Mouse (Mus musculus) forebrain, embryonic 11.5 days (tissue): ENCODE results near the gene Nup43. TPM values are rescaled to one million over a fixed set of nuclear protein-coding genes. Genes with fewer than 3 reads are reported as not detected.

ENCODE experiments used
- ATAC-seq: fragments of 200-750 bp; cut with Nextera tagmentation; replicated peaks from 2 replicates; pipeline ENCODE4 v1.8.0; 2017; ENCODE audit warnings: moderate TSS enrichment; ENCODE audit not compliant: low FRiP score
- DNase-seq: peaks from one replicate; pipeline ENCODE4 v3.0.0-alpha.2; 2017; ENCODE audit warnings: low spot score
- H3K27ac ChIP-seq: fragments of 300-500 bp; sonication (generic); 2 replicates; pipeline ENCODE4 v1.5.1; 2014; ENCODE audit warnings: low read depth, low read length
- H3K27me3 ChIP-seq: fragments of 300-500 bp; sonication (generic); 2 replicates; pipeline ENCODE4 v1.6.1; 2014; ENCODE audit warnings: mild to moderate bottlenecking, low read length, mixed read lengths; ENCODE audit not compliant: control insufficient read depth, insufficient read depth
- H3K36me3 ChIP-seq: fragments of 300-500 bp; sonication (generic); 2 replicates; pipeline ENCODE4 v1.6.1; 2014; ENCODE audit warnings: mild to moderate bottlenecking, low read length, moderate library complexity, mixed read lengths; ENCODE audit not compliant: control insufficient read depth, insufficient read depth
- H3K4me1 ChIP-seq: fragments of 300-500 bp; sonication (generic); replicated peaks from 2 replicates; pipeline ENCODE4 v1.6.1; 2014; ENCODE audit warnings: low read length, mixed read lengths; ENCODE audit not compliant: control insufficient read depth, insufficient read depth
- H3K4me2 ChIP-seq: fragments of 300-500 bp; sonication (generic); 2 replicates; pipeline ENCODE4 v1.6.1; 2014; ENCODE audit warnings: low read depth, mild to moderate bottlenecking, low read length, moderate library complexity, mixed read lengths; ENCODE audit not compliant: severe bottlenecking
- H3K4me3 ChIP-seq: fragments of 300-500 bp; sonication (generic); 2 replicates; pipeline ENCODE4 v1.5.1; 2014; ENCODE audit warnings: low read depth, low read length
- H3K9ac ChIP-seq: fragments of 300-500 bp; sonication (generic); 2 replicates; pipeline ENCODE4 v1.6.1; 2014; ENCODE audit warnings: low read length
- H3K9me3 ChIP-seq: fragments of 300-500 bp; sonication (generic); 2 replicates; pipeline ENCODE4 v1.6.1; 2016; ENCODE audit warnings: low read length, mixed read lengths; ENCODE audit not compliant: control insufficient read depth
- WGBS: fragments of 180-500 bp; shearing (Covaris S2); extraction: QIAGEN DNeasy Blood & Tissue Kit; methylation state at CpG from one replicate; pipeline ENCODE4 v1.1.7; 2014; 5-methylcytosine and 5-hydroxymethylcytosine counted together
- polyA plus RNA-seq: library from polyadenylated mRNA; unstranded; fragments of >200 nt; fragmentation: Nextera tagmentation; extraction: Ambion mirVana; gene quantifications from 2 replicates; pipeline ENCODE4 v1.2.1, GENCODE M21; 2014

Gene Nup43
- polyA plus RNA-seq, 1 experiment from 2014 or later = 66.6 TPM

GRCm38 (mm10) chr10:7702586-7702985 is 35.3 kb downstream of the Nup43 start:
- H3K36me3 ChIP-seq = peaks cover 31% of the 10 kb centered on the region
- H3K27ac ChIP-seq = no peak overlapping the region
- no peaks in the 10 kb centered on the region for H3K4me1 ChIP-seq
- no peak overlapping the region for H3K4me2 ChIP-seq
- DNase-seq (no peak), ATAC-seq (no peak)
- H3K4me3 ChIP-seq = no peak overlapping the region
- no peaks in the 10 kb centered on the region for H3K9me3 ChIP-seq
- WGBS = 99% methylated on average over 6 of the region's 6 CpGs
- no peaks in the 10 kb centered on the region for H3K27me3 ChIP-seq
- H3K9ac ChIP-seq = no peak overlapping the region

- Histone ChIP-seq H3K4me2 (no peak overlapping the region), H3K36me3 (peaks cover 3% of the 10 kb centered on the region; the same call in 1 of the 2 replicates), H3K4me1 (no peaks in the 10 kb centered on the region), H3K4me3 (no peak overlapping the region), H3K9me3 (no peaks in the 10 kb centered on the region), H3K27ac (no peak overlapping the region), H3K27me3 (no peaks in the 10 kb centered on the region), H3K9ac (no peak overlapping the region)
- no peak for ATAC-seq
- WGBS = 91% methylated on average over 5 of the region's 5 CpGs
- no peak for DNase-seq
These were observed 42.8 kb downstream of the Nup43 start for GRCm38 (mm10) chr10:7710121-7710520.

GRCm38 (mm10) chr10:7712506-7712905 is 45.2 kb downstream of the Nup43 start:
- no peak overlapping the region for H3K4me3 ChIP-seq
- DNase-seq (no peak), ATAC-seq (no peak)
- H3K27me3 ChIP-seq = no peaks in the 10 kb centered on the region
- WGBS = 95% methylated on average over 13 of the region's 13 CpGs
- H3K9me3 ChIP-seq = no peaks in the 10 kb centered on the region
- H3K9ac ChIP-seq = no peak overlapping the region
- peaks cover 3% of the 10 kb centered on the region; the same call in 1 of the 2 replicates for H3K36me3 ChIP-seq
- no peak overlapping the region for H3K27ac ChIP-seq
- H3K4me1 ChIP-seq = no peaks in the 10 kb centered on the region
- H3K4me2 ChIP-seq = no peak overlapping the region

- no peak overlapping the region for H3K9ac ChIP-seq
- ATAC-seq (no peak), DNase-seq (no peak)
- 85% methylated on average over 7 of the region's 7 CpGs for WGBS
- no peaks in the 10 kb centered on the region for H3K27me3 ChIP-seq
- no peaks in the 10 kb centered on the region for H3K4me1 ChIP-seq
- H3K9me3 ChIP-seq = no peaks in the 10 kb centered on the region
- no peak overlapping the region for H3K27ac ChIP-seq
- H3K36me3 ChIP-seq = peaks cover 3% of the 10 kb centered on the region; the same call in 1 of the 2 replicates
- H3K4me3 ChIP-seq = no peak overlapping the region
- no peak overlapping the region for H3K4me2 ChIP-seq
These were observed 47.8 kb downstream of the Nup43 start for GRCm38 (mm10) chr10:7715056-7715455.

- WGBS = under 1% methylated on average over 49 of the region's 49 CpGs
These were observed 58.6 kb downstream of the Nup43 start, which contains the start of gene Katna1 for GRCm38 (mm10) chr10:7725751-7726500. Katna1 (plus strand) TSS chr10:7726000.

GRCm38 (mm10) chr10:7726501-7726812 is 59.2 kb downstream of the Nup43 start:
- Histone ChIP-seq H3K27me3 (no peaks in the 10 kb centered on the region), H3K4me2 (peak overlapping the region; percentile 80), H3K9me3 (no peaks in the 10 kb centered on the region), H3K4me1 (no peaks in the 10 kb centered on the region; the same call in 1 of the 2 replicates), H3K36me3 (no peaks in the 10 kb centered on the region), H3K27ac (0 out of 2 replicates have a peak overlapping the region, but pooled peaks have one; percentile 15), H3K4me3 (peak overlapping the region; percentile 69), H3K9ac (peak overlapping the region; percentile 77)
- under 1% methylated on average over 8 of the region's 8 CpGs for WGBS
- no peak for ATAC-seq
- DNase-seq = no peak

More at GRCm38 (mm10) chr10:7725751-7726500, 58.6 kb downstream of the Nup43 start, which contains the start of gene Katna1:
- peak within 1 kb of the TSS; percentile 80 for H3K4me2 ChIP-seq
- H3K4me3 ChIP-seq = peak within 1 kb of the TSS; percentile 69
- H3K9me3 ChIP-seq = no peaks in the 10 kb centered on the region
- 0 out of 2 replicates have a peak within 1 kb of the TSS, but pooled peaks have one; percentile 15 for H3K27ac ChIP-seq
- peak; percentile 99 for ATAC-seq
- H3K9ac ChIP-seq = peak within 1 kb of the TSS; percentile 77
- DNase-seq = peak; percentile 96
- H3K27me3 ChIP-seq = no peaks in the 10 kb centered on the region
- H3K4me1 ChIP-seq = no peaks in the 10 kb centered on the region; the same call in 1 of the 2 replicates
- H3K36me3 ChIP-seq = no peaks in the 10 kb centered on the region

GRCm38 (mm10) chr10:7727011-7727410 is 59.7 kb downstream of the Nup43 start:
- Histone ChIP-seq H3K4me1 (no peaks in the 10 kb centered on the region; the same call in 1 of the 2 replicates), H3K4me2 (peak overlapping the region; percentile 80), H3K4me3 (peak overlapping the region; percentile 69), H3K9me3 (no peaks in the 10 kb centered on the region), H3K36me3 (no peaks in the 10 kb centered on the region), H3K27ac (no peak overlapping the region), H3K27me3 (no peaks in the 10 kb centered on the region), H3K9ac (0 out of 2 replicates have a peak overlapping the region, but pooled peaks have one; percentile 3)
- DNase-seq = no peak
- 31% methylated on average over 3 of the region's 3 CpGs for WGBS
- no peak for ATAC-seq
